In the genomic region with DNA sequence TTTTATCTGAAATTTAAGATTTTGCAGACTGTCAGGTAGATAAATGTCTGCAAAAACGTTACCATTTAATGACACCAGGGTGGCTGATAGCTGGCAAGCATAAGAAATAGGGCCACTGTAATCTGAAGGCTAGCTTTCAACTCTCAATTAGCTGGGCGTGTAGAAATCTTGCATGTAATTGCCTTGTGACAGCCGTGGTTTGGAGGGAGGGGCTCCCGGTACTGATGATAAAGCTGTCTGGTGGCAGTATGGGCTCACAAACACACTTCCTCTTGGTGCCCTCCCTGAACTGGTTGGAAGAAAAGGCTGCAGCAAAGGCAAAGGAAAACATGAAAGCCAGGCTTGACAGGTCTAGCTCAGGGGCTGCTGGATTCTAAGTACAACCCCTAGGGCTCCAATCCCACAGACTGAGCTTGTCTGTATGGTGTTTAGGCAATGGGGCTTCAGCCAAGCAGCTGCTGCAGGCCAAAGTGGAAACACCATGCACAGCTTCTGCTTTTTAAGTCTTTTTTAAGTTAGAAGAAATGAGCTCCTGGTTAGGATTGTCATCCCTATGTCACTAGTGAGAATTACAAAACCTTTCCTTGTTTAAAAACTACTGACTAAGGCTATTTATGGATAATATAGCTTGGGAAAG, we compare ENCODE assay signal across 14 mouse cellular contexts.
DNase-seq lines count a peak whose midpoint lies in the region; ATAC-seq lines count a peak whose summit lies in the region.
"Had no signal": no experiment of that assay in that cellular context is flagged by ENCODE, and none has a peak within 500 bp of the region (broad histone marks: within the 10 kb centered on the region; RNA-seq: fewer than 3 reads in every experiment).

No protein-coding gene starts in this region.

- H3K9me3 ChIP-seq in forebrain, embryonic 13.5 days (replicated peaks): no peaks in the 10 kb centered on the region
- no peaks in the 10 kb centered on the region for H3K9me3 ChIP-seq in forebrain, embryonic 11.5 days (ENCODE audit: control insufficient read depth, low read length)
- H3K9me3 ChIP-seq in midbrain, embryonic 13.5 days: no peaks in the 10 kb centered on the region
- H3K9me3 ChIP-seq in midbrain, embryonic 16.5 days (replicated peaks; ENCODE audit: control insufficient read depth, low read length, poor library complexity, severe bottlenecking): no peaks in the 10 kb centered on the region
- no peaks in the 10 kb centered on the region for H3K9me3 ChIP-seq in embryonic facial prominence, embryonic 12.5 days

- H3K36me3 ChIP-seq in forebrain, embryonic 13.5 days (ENCODE audit: poor library complexity, severe bottlenecking): no peaks in the 10 kb centered on the region
- H3K36me3 ChIP-seq in forebrain, embryonic 11.5 days (ENCODE audit: control insufficient read depth, insufficient read depth, low read length): no peaks in the 10 kb centered on the region
- no peaks in the 10 kb centered on the region for H3K36me3 ChIP-seq in midbrain, embryonic 13.5 days
- no peaks in the 10 kb centered on the region for H3K36me3 ChIP-seq in midbrain, embryonic 16.5 days (ENCODE audit: control insufficient read depth, insufficient read depth, low read length)
- no peaks in the 10 kb centered on the region for H3K36me3 ChIP-seq in embryonic facial prominence, embryonic 12.5 days

- no peak for DNase-seq in forebrain, embryonic 11.5 days (ENCODE audit: low spot score)
- DNase-seq in cerebellum, adult 9-11 months: no peak
- DNase-seq in frontal cortex, adult 2 months (ENCODE audit: extremely low spot score in 1 of 2, low spot score in 1 of 2): no peak
- DNase-seq: adrenal gland, adult 8-10 months; cerebellum, postnatal 36 days; kidney, adult 8-10 months; lung, postnatal 36 days; right cerebral cortex, adult 18-20 months had no signal

- WGBS in forebrain, embryonic 13.5 days: 27% methylated on average over 4 of the region's 4 CpGs
- WGBS in forebrain, embryonic 11.5 days: 56% methylated on average over 4 of the region's 4 CpGs
- WGBS in midbrain, embryonic 13.5 days: 34% methylated on average over 4 of the region's 4 CpGs
- 35% methylated on average over 4 of the region's 4 CpGs for WGBS in midbrain, embryonic 16.5 days
- WGBS in embryonic facial prominence, embryonic 12.5 days: 23% methylated on average over 4 of the region's 4 CpGs

- H3K4me1 ChIP-seq in forebrain, embryonic 13.5 days: peaks cover 7% of the 10 kb centered on the region; the same call in 1 of the 2 replicates
- H3K4me1 ChIP-seq in forebrain, embryonic 11.5 days (replicated peaks; ENCODE audit: control insufficient read depth, insufficient read depth, low read length): no peaks in the 10 kb centered on the region
- H3K4me1 ChIP-seq in midbrain, embryonic 13.5 days (replicated peaks): peaks cover 7% of the 10 kb centered on the region
- H3K4me1 ChIP-seq in midbrain, embryonic 16.5 days (ENCODE audit: control insufficient read depth, insufficient read depth, low read length): peaks cover 3% of the 10 kb centered on the region; the same call in 1 of the 2 replicates
- peaks cover 19% of the 10 kb centered on the region for H3K4me1 ChIP-seq in embryonic facial prominence, embryonic 12.5 days

- H3K4me2 ChIP-seq in forebrain, embryonic 13.5 days: no peak overlapping the region
- H3K4me2 ChIP-seq in forebrain, embryonic 11.5 days (ENCODE audit: low read depth, low read length, severe bottlenecking): no peak overlapping the region
- no peak overlapping the region for H3K4me2 ChIP-seq in midbrain, embryonic 13.5 days (replicated peaks)
- no peak overlapping the region for H3K4me2 ChIP-seq in midbrain, embryonic 16.5 days (ENCODE audit: low read length)
- no peak overlapping the region for H3K4me2 ChIP-seq in embryonic facial prominence, embryonic 12.5 days (replicated peaks)

- ATAC-seq in forebrain, embryonic 13.5 days: peak; percentile 70
- no peak for ATAC-seq in forebrain, embryonic 11.5 days (replicated peaks; ENCODE audit: low FRiP score)
- ATAC-seq in midbrain, embryonic 13.5 days: peak; percentile 34; the same call in 1 of the 2 replicates
- ATAC-seq in midbrain, embryonic 16.5 days: no peak
- no peak for ATAC-seq in embryonic facial prominence, embryonic 12.5 days (ENCODE audit: insufficient number of reproducible peaks, insufficient read depth, low FRiP score, low TSS enrichment)
- ATAC-seq in megakaryocyte, adult 5-6 weeks (ENCODE audit: poor library complexity, severe bottlenecking): peak; percentile 73

- H3K9ac ChIP-seq in forebrain, embryonic 13.5 days: no peak overlapping the region
- no peak overlapping the region for H3K9ac ChIP-seq in forebrain, embryonic 11.5 days (ENCODE audit: low read length)
- no peak overlapping the region for H3K9ac ChIP-seq in midbrain, embryonic 13.5 days (replicated peaks)
- no peak overlapping the region for H3K9ac ChIP-seq in midbrain, embryonic 16.5 days (ENCODE audit: low read depth, low read length)
- H3K9ac ChIP-seq in embryonic facial prominence, embryonic 12.5 days: no peak overlapping the region
- H3K9ac ChIP-seq: liver, embryonic 14.5 days had no signal

- H3K4me3 ChIP-seq in forebrain, embryonic 13.5 days: no peak overlapping the region
- H3K4me3 ChIP-seq in forebrain, embryonic 11.5 days (ENCODE audit: low read depth, low read length): no peak overlapping the region
- no peak overlapping the region for H3K4me3 ChIP-seq in midbrain, embryonic 13.5 days (replicated peaks)
- no peak overlapping the region for H3K4me3 ChIP-seq in midbrain, embryonic 16.5 days (ENCODE audit: low read depth, low read length)
- no peak overlapping the region for H3K4me3 ChIP-seq in embryonic facial prominence, embryonic 12.5 days

- H3K27ac ChIP-seq in forebrain, embryonic 13.5 days: no peak overlapping the region
- no peak overlapping the region for H3K27ac ChIP-seq in forebrain, embryonic 11.5 days (ENCODE audit: low read depth, low read length)
- no peak overlapping the region for H3K27ac ChIP-seq in midbrain, embryonic 13.5 days
- H3K27ac ChIP-seq in midbrain, embryonic 16.5 days (ENCODE audit: low read length): no peak overlapping the region
- H3K27ac ChIP-seq in embryonic facial prominence, embryonic 12.5 days: peak overlapping the region; percentile 8; the same call in 1 of the 2 replicates
- H3K27ac ChIP-seq: liver, embryonic 14.5 days had no signal

- 0 out of 2 replicates have a peak, but pooled peaks cover 2% of the 10 kb centered on the region for H3K27me3 ChIP-seq in forebrain, embryonic 13.5 days
- H3K27me3 ChIP-seq in forebrain, embryonic 11.5 days (ENCODE audit: control insufficient read depth, insufficient read depth, low read length): no peaks in the 10 kb centered on the region
- peaks cover 5% of the 10 kb centered on the region; the same call in 1 of the 2 replicates for H3K27me3 ChIP-seq in midbrain, embryonic 13.5 days
- H3K27me3 ChIP-seq in midbrain, embryonic 16.5 days (ENCODE audit: control insufficient read depth, insufficient read depth, low read depth, low read length): no peaks in the 10 kb centered on the region
- no peaks in the 10 kb centered on the region for H3K27me3 ChIP-seq in embryonic facial prominence, embryonic 12.5 days

Comparison
In these comparisons a context has a peak if more than half of its experiments do, and no peak if none do; other contexts are left out.
1. ATAC-seq: peak in forebrain, embryonic 13.5 days (single experiment), midbrain, embryonic 13.5 days (single experiment) and megakaryocyte, adult 5-6 weeks (single experiment); none in forebrain, embryonic 11.5 days (single experiment), midbrain, embryonic 16.5 days (single experiment) and embryonic facial prominence, embryonic 12.5 days (single experiment).